Mouse (Mus musculus) cortical plate, adult 2 months (tissue): Measurements from ENCODE around the gene Hspg2. TPM values are rescaled to one million over a fixed set of nuclear protein-coding genes. Genes with fewer than 3 reads are reported as not detected.

Source experiments
- H3K27ac ChIP-seq: fragments of 200-500 bp; 2 replicates; pipeline ENCODE4 v1.5.1; 2012; ENCODE audit warnings: low read length, control low read depth, inconsistent platforms; ENCODE audit not compliant: insufficient read depth
- H3K4me1 ChIP-seq: fragments of 200-500 bp; 2 replicates; pipeline ENCODE4 v1.6.1; 2011; ENCODE audit warnings: low read length; ENCODE audit not compliant: control insufficient read depth, insufficient read depth
- H3K4me3 ChIP-seq: fragments of 200-500 bp; 2 replicates; pipeline ENCODE4 v1.5.1; 2011; ENCODE audit warnings: mild to moderate bottlenecking, low read length, control low read depth; ENCODE audit not compliant: insufficient read depth
- CTCF ChIP-seq: fragments of 200-500 bp; IDR thresholded peaks from 2 replicates; pipeline ENCODE4 v1.5.1; 2011; ENCODE audit warnings: mild to moderate bottlenecking, control low read depth, low read length; ENCODE audit not compliant: insufficient read depth; ENCODE audit errors: extremely low read depth
- POLR2A ChIP-seq: fragments of 200-500 bp; IDR thresholded peaks from 2 replicates; pipeline ENCODE4 v1.6.1; 2011; ENCODE audit warnings: mild to moderate bottlenecking, low read length, control low read depth; ENCODE audit not compliant: insufficient read depth; ENCODE audit errors: extremely low read depth
- polyA plus RNA-seq: library from polyadenylated mRNA; depleted of rRNA; stranded (reverse); fragments of >200 nt; gene quantifications from 2 replicates; pipeline ENCODE4 v1.2.3, GENCODE M21; 2012

The Hspg2 gene
- polyA plus RNA-seq, 1 experiment, result 2.6 TPM

DNA sequence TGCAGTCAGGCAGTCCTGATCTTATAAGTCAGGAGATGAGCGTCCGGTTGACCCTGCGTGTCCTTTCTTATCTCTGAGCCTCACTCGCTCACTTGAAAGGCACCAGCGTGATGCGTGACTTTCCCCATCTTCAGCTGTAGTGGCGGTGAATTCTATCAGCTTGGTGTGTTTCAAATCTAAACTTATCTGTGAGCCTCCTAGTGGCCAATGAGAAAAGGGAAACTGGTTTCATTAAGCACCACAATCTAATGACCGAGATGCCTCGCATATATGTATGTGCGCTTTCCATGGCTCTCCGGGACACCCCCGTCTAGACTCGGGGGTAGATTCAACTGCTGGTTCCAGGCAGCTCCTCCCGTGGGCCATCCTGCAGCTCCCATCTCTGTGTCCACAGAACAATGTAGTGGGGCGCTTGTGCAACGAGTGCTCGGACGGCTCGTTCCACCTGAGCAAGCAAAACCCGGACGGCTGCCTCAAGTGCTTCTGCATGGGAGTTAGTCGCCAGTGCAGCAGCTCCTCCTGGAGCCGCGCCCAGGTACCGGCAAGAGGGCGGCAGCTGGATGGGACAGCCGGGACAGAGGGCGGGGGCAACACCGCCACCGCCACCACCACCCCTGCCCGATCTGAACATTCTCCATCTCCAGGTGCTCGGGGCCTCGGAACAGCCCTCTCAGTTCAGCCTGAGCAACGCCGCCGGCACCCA lies 49.6 kb downstream of the Hspg2 start:
- TF ChIP-seq CTCF, result no peak
- no peak for TF ChIP-seq POLR2A
- no peak overlapping the region for H3K27ac ChIP-seq

DNA sequence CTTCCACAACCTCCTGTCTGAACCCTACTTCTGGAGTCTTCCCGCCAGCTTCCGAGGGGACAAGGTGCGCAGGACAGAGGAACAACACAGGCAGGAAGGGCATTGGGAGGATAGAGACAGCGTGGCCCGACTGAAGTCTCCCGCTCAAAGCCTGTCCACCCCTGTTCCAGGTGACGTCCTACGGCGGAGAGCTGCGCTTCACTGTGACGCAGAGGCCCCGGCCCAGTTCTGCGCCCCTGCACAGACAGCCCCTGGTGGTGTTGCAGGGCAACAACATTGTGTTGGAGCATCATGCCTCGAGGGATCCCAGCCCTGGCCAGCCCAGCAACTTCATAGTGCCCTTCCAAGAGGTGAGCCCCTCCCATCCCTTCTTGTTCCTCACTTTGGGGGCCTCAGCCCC lies 50.2 kb downstream of the Hspg2 start:
- no peak overlapping the region for H3K4me3 ChIP-seq
- no peaks in the 10 kb centered on the region for H3K4me1 ChIP-seq
- no peak overlapping the region for H3K27ac ChIP-seq
- TF ChIP-seq CTCF, result no peak
- TF ChIP-seq POLR2A, result no peak

More for the DNA sequence above, 49.6 kb downstream of the Hspg2 start:
- no peak overlapping the region for H3K4me3 ChIP-seq
- H3K4me1 ChIP-seq, result no peaks in the 10 kb centered on the region

DNA sequence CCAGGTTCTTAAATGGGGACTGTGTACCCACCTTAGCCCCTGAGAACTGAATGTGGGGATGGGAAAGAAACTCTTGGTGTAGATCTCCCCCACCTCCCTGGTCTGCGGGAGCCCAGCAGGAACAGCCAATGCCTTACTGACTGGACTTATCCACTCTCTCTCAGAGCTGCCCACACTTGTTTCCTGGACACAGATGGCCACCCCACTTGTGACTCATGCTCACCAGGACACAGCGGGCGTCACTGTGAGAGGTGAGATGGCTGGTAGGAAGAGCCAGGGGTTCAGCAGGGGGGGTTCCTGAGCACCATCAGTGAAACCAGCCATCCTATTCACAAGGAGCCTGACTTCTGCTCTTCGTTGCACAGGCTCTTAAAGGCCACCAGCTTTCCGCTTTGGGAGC lies 51.8 kb downstream of the Hspg2 start:
- Histone ChIP-seq H3K27ac (no peak overlapping the region), H3K4me3 (no peak overlapping the region), H3K4me1 (no peaks in the 10 kb centered on the region)
- TF ChIP-seq POLR2A (no peak), CTCF (no peak)

DNA sequence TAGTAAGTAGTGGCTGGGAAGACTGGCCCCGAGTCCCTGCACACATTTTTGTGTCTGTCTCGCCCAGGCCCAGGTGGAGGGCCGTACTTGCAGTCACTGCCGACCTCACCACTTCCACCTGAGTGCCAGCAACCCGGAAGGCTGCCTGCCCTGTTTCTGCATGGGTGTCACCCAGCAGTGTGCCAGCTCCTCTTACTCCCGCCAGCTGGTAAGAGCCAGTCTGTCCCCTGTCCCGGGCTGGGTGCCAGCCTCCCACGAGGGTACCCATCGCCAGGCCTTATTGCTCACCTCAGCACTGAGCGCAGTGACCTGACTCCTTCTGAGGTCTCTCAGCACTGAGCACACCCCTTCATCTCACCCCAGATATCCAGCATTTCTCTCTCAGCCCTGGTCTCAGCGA lies 53.4 kb downstream of the Hspg2 start:
- TF ChIP-seq CTCF, result no peak
- no peak for TF ChIP-seq POLR2A
- H3K4me1 ChIP-seq, result no peaks in the 10 kb centered on the region
- no peak overlapping the region for H3K27ac ChIP-seq
- no peak overlapping the region for H3K4me3 ChIP-seq

DNA sequence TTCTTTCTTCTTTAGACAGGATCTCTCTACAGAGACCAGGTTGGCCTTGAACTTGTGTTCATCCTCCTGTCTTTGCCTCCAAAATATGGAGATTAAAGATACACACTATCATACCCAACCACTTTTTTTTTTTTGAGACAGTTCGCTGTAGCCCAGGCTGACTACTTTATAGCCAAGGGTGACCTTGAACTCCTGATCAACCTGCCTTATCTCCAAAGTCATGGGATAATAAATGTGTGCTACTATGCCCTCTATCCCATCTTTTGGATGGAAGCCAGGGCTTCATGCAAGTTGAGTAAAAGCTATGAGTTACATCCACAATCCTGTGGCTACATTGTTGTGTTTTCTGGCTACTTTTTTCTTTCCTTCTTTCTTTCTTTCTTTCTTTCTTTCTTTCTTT lies 56.9 kb downstream of the Hspg2 start:
- TF ChIP-seq POLR2A (no peak), CTCF (no peak)
- Histone ChIP-seq H3K4me1 (no peaks in the 10 kb centered on the region), H3K27ac (no peak overlapping the region), H3K4me3 (no peak overlapping the region)

DNA sequence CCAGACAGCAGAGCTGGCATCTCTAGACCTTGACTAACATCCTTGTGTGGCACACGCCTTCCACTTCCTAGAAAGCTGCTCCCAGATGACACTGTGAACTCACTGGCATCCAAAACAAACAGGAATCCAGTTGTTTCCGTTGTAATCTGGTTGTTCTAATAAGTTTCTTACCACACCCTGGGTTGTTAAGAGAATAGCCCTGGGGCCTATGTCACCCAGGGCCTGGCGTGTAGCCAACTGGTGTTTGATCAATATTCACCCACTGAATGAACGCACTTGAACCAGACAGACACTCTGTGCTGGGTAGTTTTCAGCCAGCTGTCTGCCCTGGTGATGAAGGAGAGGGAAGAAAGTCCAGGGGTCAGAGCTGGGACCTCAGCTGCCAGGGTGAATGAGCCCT lies 58.8 kb downstream of the Hspg2 start:
- H3K4me1 ChIP-seq, result no peaks in the 10 kb centered on the region
- no peak overlapping the region for H3K27ac ChIP-seq
- TF ChIP-seq CTCF (no peak), POLR2A (no peak)
- no peak overlapping the region for H3K4me3 ChIP-seq

DNA sequence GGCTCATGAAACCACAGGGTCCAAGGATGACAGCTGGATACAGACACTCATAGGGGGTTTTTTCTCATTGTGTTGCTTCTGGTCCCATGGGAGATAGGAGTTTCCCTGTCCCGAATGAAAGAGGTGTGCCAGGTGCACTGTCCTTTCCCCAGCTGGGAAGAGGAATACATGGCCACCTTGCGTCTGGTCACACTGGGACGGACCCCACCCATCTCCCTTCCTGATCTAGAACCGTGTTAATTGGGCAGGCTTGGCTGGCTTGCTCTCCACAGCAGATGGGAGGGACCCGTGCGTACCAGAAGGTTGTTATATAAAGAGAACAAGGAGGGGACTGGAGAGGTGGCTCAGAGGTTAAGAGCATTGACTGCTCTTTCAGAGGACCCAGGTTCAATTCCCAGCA lies 59.3 kb downstream of the Hspg2 start:
- Histone ChIP-seq H3K27ac (no peak overlapping the region), H3K4me3 (no peak overlapping the region), H3K4me1 (no peaks in the 10 kb centered on the region)
- TF ChIP-seq CTCF (no peak), POLR2A (no peak)

DNA sequence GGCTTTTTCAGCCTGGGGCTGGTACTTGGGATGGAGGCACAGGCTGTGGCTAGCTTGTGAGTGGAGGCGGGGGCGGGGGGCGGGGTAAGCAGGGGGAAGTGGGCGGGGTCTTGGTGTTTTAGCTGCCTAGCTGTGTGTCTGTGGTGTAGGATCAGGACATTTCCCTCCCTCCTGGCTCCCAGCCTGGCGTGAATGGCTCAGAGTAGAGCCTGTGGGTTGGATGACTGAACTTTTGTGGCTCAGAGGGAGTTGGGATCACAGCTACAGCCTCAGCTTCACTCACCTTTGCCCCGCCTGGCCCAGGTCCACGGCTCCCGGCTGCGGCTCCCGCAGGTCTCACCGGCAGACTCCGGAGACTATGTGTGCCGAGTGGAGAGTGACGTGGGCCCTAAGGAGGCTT lies 71.8 kb downstream of the Hspg2 start:
- Histone ChIP-seq H3K4me3 (no peak overlapping the region), H3K4me1 (no peaks in the 10 kb centered on the region), H3K27ac (no peak overlapping the region)
- TF ChIP-seq POLR2A (no peak), CTCF (no peak)

DNA sequence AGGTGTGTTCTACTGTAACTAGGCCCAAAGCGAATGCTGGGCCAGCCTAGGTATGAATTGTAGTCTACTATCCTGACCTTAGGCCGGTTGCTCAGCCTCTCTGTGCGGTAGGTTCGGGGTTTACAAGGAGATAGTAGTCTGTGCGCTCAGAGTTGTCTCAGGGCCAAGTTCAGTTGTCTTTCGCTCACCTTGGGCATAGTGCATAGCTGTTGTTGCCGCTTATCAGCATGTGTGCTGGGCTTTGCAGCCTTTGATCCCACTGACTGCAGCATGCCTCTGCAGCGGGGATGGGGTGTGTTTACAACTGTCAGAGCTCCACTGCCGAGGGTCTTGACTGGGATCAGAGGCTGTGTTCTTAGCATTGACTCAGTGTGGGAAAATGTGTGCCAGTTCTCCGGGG lies 74.4 kb downstream of the Hspg2 start:
- no peak overlapping the region for H3K4me3 ChIP-seq
- TF ChIP-seq CTCF (no peak), POLR2A (no peak)
- no peak overlapping the region for H3K27ac ChIP-seq
- no peaks in the 10 kb centered on the region for H3K4me1 ChIP-seq

DNA sequence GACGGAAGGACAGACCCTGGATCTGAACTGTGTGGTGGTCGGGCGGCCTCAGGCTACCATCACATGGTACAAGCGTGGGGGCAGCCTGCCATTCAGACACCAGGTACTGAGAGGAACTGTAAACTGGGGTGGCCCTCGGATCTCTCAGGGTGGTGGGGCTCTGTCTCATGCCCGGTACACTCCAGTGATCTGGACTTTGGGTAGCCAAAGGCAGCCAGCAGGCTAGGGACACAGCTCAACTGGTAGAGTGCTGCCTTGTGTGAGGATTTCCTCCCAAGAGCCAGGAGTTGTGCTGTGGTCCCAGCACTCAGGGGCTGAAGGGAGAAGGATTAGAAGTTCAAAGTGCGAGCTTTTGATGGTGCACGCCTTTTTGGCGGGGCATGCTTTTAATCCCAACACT lies 77.0 kb downstream of the Hspg2 start:
- TF ChIP-seq CTCF, result no peak
- no peak for TF ChIP-seq POLR2A
- no peak overlapping the region for H3K4me3 ChIP-seq

More for the DNA sequence above, 77.0 kb downstream of the Hspg2 start:
- H3K27ac ChIP-seq, result no peak overlapping the region
- no peaks in the 10 kb centered on the region for H3K4me1 ChIP-seq
